Comparison of ENCODE assay signal across 26 mouse cellular contexts in the genomic region with DNA sequence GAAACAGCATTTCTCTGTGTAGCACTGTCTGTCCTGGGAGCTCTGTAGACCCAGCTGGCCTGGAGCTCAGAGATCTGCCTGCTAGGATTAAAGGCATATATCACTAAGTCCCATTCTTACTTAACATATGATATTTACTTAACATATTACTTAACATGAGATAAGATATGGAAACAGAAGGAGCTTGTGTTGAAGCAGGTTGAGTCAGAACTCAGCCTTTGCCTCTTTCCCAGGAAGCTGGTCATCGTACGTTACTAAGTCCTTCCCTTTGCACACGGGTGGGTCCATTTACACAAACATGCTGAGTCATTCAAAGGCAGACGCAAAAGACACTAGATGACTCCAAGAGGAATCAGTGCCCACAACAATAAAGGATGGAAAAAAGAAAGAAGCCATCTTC. TPM values are rescaled to one million over a fixed set of nuclear protein-coding genes. Genes with fewer than 3 reads are reported as not detected.
A peak's percentile ranks its signal among the peaks of the same experiment; 100 is the strongest.
DNase-seq lines count a peak whose midpoint lies in the region; ATAC-seq and TF ChIP-seq lines count a peak whose summit lies in the region.
"Had no signal": no experiment of that assay in that cellular context is flagged by ENCODE, and none has a peak within 500 bp of the region (broad histone marks: within the 10 kb centered on the region; RNA-seq: fewer than 3 reads in every experiment).

No protein-coding gene starts in this region.

- H3K9ac ChIP-seq in lung, embryonic 14.5 days, result no peak overlapping the region
- H3K9ac ChIP-seq in intestine, embryonic 16.5 days (ENCODE audit: low read depth, low read length), result no peak overlapping the region
- H3K9ac ChIP-seq: heart, embryonic 13.5 days; hindbrain, embryonic 13.5 days; limb, embryonic 12.5 days; liver, postnatal 0 days; midbrain, embryonic 15.5 days; neural tube, embryonic 13.5 days had no signal

- no peaks in the 10 kb centered on the region for H3K27me3 ChIP-seq in lung, embryonic 14.5 days (ENCODE audit: insufficient read depth, low read length)
- H3K27me3 ChIP-seq in intestine, embryonic 16.5 days (replicated peaks; ENCODE audit: control insufficient read depth, insufficient read depth, low read length), result no peaks in the 10 kb centered on the region
- H3K27me3 ChIP-seq: heart, embryonic 13.5 days; hindbrain, embryonic 13.5 days; limb, embryonic 12.5 days; midbrain, embryonic 15.5 days; neural tube, embryonic 13.5 days had no signal

- TF ChIP-seq CTCF in lung, embryonic 14.5 days (IDR thresholded peaks at IDR 0.05; ENCODE audit: low read depth), result no peak

- H3K9me3 ChIP-seq in lung, embryonic 14.5 days (ENCODE audit: low read depth, low read length), result no peaks in the 10 kb centered on the region
- H3K9me3 ChIP-seq in intestine, embryonic 16.5 days (ENCODE audit: control insufficient read depth, low read length), result no peaks in the 10 kb centered on the region
- H3K9me3 ChIP-seq: embryonic facial prominence, embryonic 10.5 days; G1E; heart, embryonic 13.5 days; hindbrain, embryonic 13.5 days; limb, embryonic 12.5 days; midbrain, embryonic 15.5 days; neural tube, embryonic 13.5 days had no signal

- H3K4me3 ChIP-seq in lung, embryonic 14.5 days (ENCODE audit: low read depth, low read length), result no peak overlapping the region
- no peak overlapping the region for H3K4me3 ChIP-seq in intestine, embryonic 16.5 days (ENCODE audit: low read length)
- H3K4me3 ChIP-seq: embryonic facial prominence, embryonic 10.5 days; heart, embryonic 13.5 days; hindbrain, embryonic 13.5 days; limb, embryonic 12.5 days; midbrain, embryonic 15.5 days; myocyte; neural tube, embryonic 13.5 days had no signal

- H3K27ac ChIP-seq in lung, embryonic 14.5 days (ENCODE audit: low read depth), result no peak overlapping the region
- no peak overlapping the region for H3K27ac ChIP-seq in intestine, embryonic 16.5 days (ENCODE audit: low read length)
- H3K27ac ChIP-seq: embryonic facial prominence, embryonic 10.5 days; heart, embryonic 13.5 days; hindbrain, embryonic 13.5 days; limb, embryonic 12.5 days; midbrain, embryonic 15.5 days; neural tube, embryonic 13.5 days had no signal

- 56% methylated on average over 4 of the region's 4 CpGs for WGBS in lung, embryonic 14.5 days
- 58% methylated on average over 4 of the region's 4 CpGs for WGBS in intestine, embryonic 16.5 days

- H3K4me2 ChIP-seq in lung, embryonic 14.5 days, result no peak overlapping the region
- H3K4me2 ChIP-seq in intestine, embryonic 16.5 days (ENCODE audit: low read depth, low read length), result no peak overlapping the region
- H3K4me2 ChIP-seq: heart, embryonic 13.5 days; hindbrain, embryonic 13.5 days; limb, embryonic 12.5 days; liver, embryonic 11.5 days; midbrain, embryonic 15.5 days; neural tube, embryonic 13.5 days had no signal

- ATAC-seq in lung, embryonic 14.5 days (ENCODE audit: insufficient read depth), result no peak
- peak; percentile 96 for ATAC-seq in intestine, embryonic 16.5 days
- ATAC-seq: CD4-positive, CD25-positive, alpha-beta regulatory T cell, adult 4 months; forebrain, embryonic 16.5 days; liver, postnatal 0 days; midbrain, embryonic 15.5 days had no signal

- peaks cover 17% of the 10 kb centered on the region; the same call in 1 of the 2 replicates for H3K36me3 ChIP-seq in lung, embryonic 14.5 days (ENCODE audit: insufficient read depth)
- no peaks in the 10 kb centered on the region; the same call in 1 of the 2 replicates for H3K36me3 ChIP-seq in intestine, embryonic 16.5 days (ENCODE audit: control insufficient read depth, insufficient read depth, low read length)

- peak; percentile 8 for DNase-seq in lung, embryonic 14.5 days
- no peak for DNase-seq in lung, postnatal 14 days
- peak; percentile 64 for DNase-seq in NIH3T3 (ENCODE audit: low read depth)
- no peak for DNase-seq in adrenal gland, postnatal 10 days
- no peak for DNase-seq in layer of hippocampus, postnatal 10 days (ENCODE audit: low spot score in 2 of 2)
- DNase-seq in spleen, adult 12 weeks (ENCODE audit: low spot score), result no peak
- DNase-seq: cerebellum, adult 11-12 months; cerebellum, postnatal 10 days; gastrocnemius, postnatal 10 days; kidney, postnatal 36 days; liver, postnatal 0 days; lung, postnatal 36 days; retina, postnatal 1 day; right cerebral cortex, postnatal 25 days had no signal

- no peaks in the 10 kb centered on the region for H3K4me1 ChIP-seq in lung, embryonic 14.5 days (ENCODE audit: insufficient read depth)
- H3K4me1 ChIP-seq in intestine, embryonic 16.5 days (ENCODE audit: control insufficient read depth, insufficient read depth, low read length), result no peaks in the 10 kb centered on the region
- H3K4me1 ChIP-seq: embryonic facial prominence, embryonic 10.5 days; hindbrain, embryonic 13.5 days; limb, embryonic 12.5 days; midbrain, embryonic 15.5 days; neural tube, embryonic 13.5 days had no signal

RNA-seq across cellular contexts. Expression of a gene that starts 20.8 kb away (rescaled TPM):
- 8.2 and 10.4 TPM in 2 replicates for polyA plus RNA-seq in lung, embryonic 14.5 days (2014; fragmentation: Nextera tagmentation; extraction: Ambion mirVana)
- polyA plus RNA-seq in intestine, embryonic 16.5 days (2015; fragmentation: Nextera tagmentation; extraction: Ambion mirVana), result 3.5 and 3.9 TPM in 2 replicates
- 10 to 100 TPM; 21.1 to 22.0 TPM for total RNA-seq in adrenal gland, postnatal 10 days (2021)
- 10 to 100 TPM; 19.1 to 20.6 TPM for total RNA-seq in layer of hippocampus, postnatal 10 days (2021)

Comparison
In these comparisons a context has a peak if more than half of its experiments do, and no peak if none do; other contexts are left out.
1. DNase-seq: peak in lung, embryonic 14.5 days (single experiment) and NIH3T3 (single experiment); none in lung, postnatal 14 days (single experiment), adrenal gland, postnatal 10 days (single experiment), layer of hippocampus, postnatal 10 days (0 of 2) and spleen, adult 12 weeks (single experiment).